Mouse (Mus musculus) heart, embryonic 13.5 days (tissue): Measurements from ENCODE around the gene Agap2. TPM values are rescaled to one million over a fixed set of nuclear protein-coding genes. Genes with fewer than 3 reads are reported as not detected.
"Not testable (repeated sequence)": the region's sequence is repeated elsewhere in the genome, so short reads cannot be mapped to it uniquely, and the experiment has no call there.

Experiments used
- ATAC-seq: fragments of 200-750 bp; cut with Nextera tagmentation; 2 replicates; pipeline ENCODE4 v1.8.0; 2017; ENCODE audit warnings: moderate TSS enrichment; ENCODE audit not compliant: insufficient number of reproducible peaks, low FRiP score, low TSS enrichment; ENCODE audit errors: extremely low read depth
- H3K27ac ChIP-seq: fragments of 300-500 bp; sonication (generic); replicated peaks from 2 replicates; pipeline ENCODE4 v1.5.1; 2015; ENCODE audit warnings: moderate library complexity, mild to moderate bottlenecking, inconsistent platforms
- H3K27me3 ChIP-seq: fragments of 300-500 bp; sonication (generic); replicated peaks from 2 replicates; pipeline ENCODE4 v1.6.1; 2015; ENCODE audit warnings: mild to moderate bottlenecking, inconsistent platforms
- H3K36me3 ChIP-seq: fragments of 300-500 bp; sonication (generic); 2 replicates; pipeline ENCODE4 v1.6.1; 2015; ENCODE audit warnings: mild to moderate bottlenecking, inconsistent platforms
- H3K4me1 ChIP-seq: fragments of 300-500 bp; sonication (generic); 2 replicates; pipeline ENCODE4 v1.6.1; 2015; ENCODE audit warnings: inconsistent platforms
- H3K4me2 ChIP-seq: fragments of 300-500 bp; sonication (generic); 2 replicates; pipeline ENCODE4 v1.6.1; 2015; ENCODE audit warnings: inconsistent platforms, mild to moderate bottlenecking, moderate library complexity
- H3K4me3 ChIP-seq: fragments of 300-500 bp; sonication (generic); 2 replicates; pipeline ENCODE4 v1.5.1; 2015; ENCODE audit warnings: moderate library complexity, mild to moderate bottlenecking, inconsistent platforms
- H3K9ac ChIP-seq: fragments of 300-500 bp; sonication (generic); 2 replicates; pipeline ENCODE4 v1.6.1; 2015; ENCODE audit warnings: inconsistent platforms, mild to moderate bottlenecking, moderate library complexity
- H3K9me3 ChIP-seq: fragments of 300-500 bp; sonication (generic); 2 replicates; pipeline ENCODE4 v1.6.1; 2016; ENCODE audit warnings: inconsistent platforms
- WGBS: fragments of 180-500 bp; shearing (Covaris S2); methylation state at CpG from one replicate; pipeline ENCODE4 v1.1.7; 2015; ENCODE audit warnings: mixed read lengths; 5-methylcytosine and 5-hydroxymethylcytosine counted together
- polyA plus RNA-seq: library from polyadenylated mRNA; unstranded; fragments of >200 nt; fragmentation: Nextera tagmentation; extraction: Ambion mirVana; gene quantifications from 2 replicates; pipeline ENCODE4 v1.2.1, GENCODE M21; 2015

Agap2 gene
- polyA plus RNA-seq, 1 experiment from 2014 or later, result not detected

- no peaks in the 10 kb centered on the region for H3K36me3 ChIP-seq
- no peak overlapping the region for H3K4me2 ChIP-seq
- H3K9me3 ChIP-seq, result no peaks in the 10 kb centered on the region
- H3K4me1 ChIP-seq, result peaks cover 13% of the 10 kb centered on the region
- no peak overlapping the region for H3K4me3 ChIP-seq
- H3K9ac ChIP-seq, result no peak overlapping the region
- 69% methylated on average over 9 of the region's 9 CpGs for WGBS
- no peak overlapping the region for H3K27ac ChIP-seq
- H3K27me3 ChIP-seq, result no peaks in the 10 kb centered on the region
- ATAC-seq, result no peak
Observed at GRCm38 (mm10) chr10:127125210-127126001, 50.3 kb downstream of the Agap2 start.

DNA sequence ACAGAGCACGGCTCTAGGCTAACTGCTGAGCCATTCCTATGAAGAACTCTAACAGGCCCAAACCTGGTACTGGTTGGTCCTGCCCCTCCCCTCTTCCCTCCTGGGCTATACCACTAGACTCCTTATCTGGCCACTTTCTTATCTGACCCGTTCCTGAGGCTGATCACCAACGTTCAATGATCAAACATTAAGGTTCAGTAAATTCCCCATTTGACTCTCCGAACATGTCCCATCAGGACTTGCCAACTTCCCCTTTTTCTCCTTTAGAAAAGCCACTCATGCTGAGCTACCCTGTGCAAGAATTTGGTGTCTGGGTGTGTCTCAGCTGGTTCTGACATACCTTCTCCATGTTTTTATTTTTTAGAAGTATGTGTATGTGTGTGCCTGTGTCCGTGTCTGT lies 51.5 kb downstream of the Agap2 start:
- no peak for ATAC-seq
- no peak overlapping the region for H3K4me3 ChIP-seq
- H3K4me1 ChIP-seq, result peaks cover 10% of the 10 kb centered on the region
- H3K9ac ChIP-seq, result no peak overlapping the region
- H3K9me3 ChIP-seq, result no peaks in the 10 kb centered on the region
- 0 out of 2 replicates have a peak, but pooled peaks cover 4% of the 10 kb centered on the region for H3K27me3 ChIP-seq
- no peak overlapping the region for H3K4me2 ChIP-seq
- no peak overlapping the region for H3K27ac ChIP-seq
- no peaks in the 10 kb centered on the region for H3K36me3 ChIP-seq
- 59% methylated on average over 5 of the region's 5 CpGs for WGBS

DNA sequence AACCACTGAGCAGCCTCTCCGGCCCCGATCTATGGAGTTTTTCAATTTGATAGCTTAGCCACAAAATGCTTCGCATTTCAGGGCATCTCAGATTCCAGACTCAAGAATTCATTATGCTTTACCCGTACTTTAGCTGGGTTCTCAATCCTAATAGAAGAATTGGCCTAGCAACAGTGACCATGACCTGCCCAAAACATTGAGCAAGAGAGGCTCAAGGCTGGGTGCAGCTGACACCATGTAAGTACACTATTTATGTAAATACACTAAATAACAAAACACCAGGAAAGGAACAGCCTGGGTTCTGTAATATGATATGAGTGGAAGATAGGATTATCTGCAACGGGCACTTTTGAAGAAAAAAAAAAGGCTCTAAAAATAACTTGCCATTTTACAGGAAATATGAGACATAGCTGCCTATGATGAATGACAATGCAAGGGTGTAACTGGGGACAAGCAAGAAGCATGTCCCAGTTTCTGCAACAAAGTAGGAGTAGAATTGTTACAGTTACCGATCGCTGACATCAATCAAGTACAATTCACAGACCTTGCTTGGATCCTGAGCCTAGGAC lies 52.7 kb downstream of the Agap2 start:
- Histone ChIP-seq H3K9ac (no peak overlapping the region), H3K4me3 (no peak overlapping the region), H3K36me3 (no peaks in the 10 kb centered on the region), H3K27ac (no peak overlapping the region), H3K27me3 (peaks cover 4% of the 10 kb centered on the region; the same call in 1 of the 2 replicates), H3K4me1 (peaks cover 6% of the 10 kb centered on the region), H3K9me3 (no peaks in the 10 kb centered on the region), H3K4me2 (no peak overlapping the region)
- WGBS, result 67% methylated on average over 7 of the region's 7 CpGs
- ATAC-seq, result no peak

GRCm38 (mm10) chr10:127129431-127129830 lies 54.3 kb downstream of the Agap2 start:
- Histone ChIP-seq H3K27ac (no peak overlapping the region), H3K36me3 (no peaks in the 10 kb centered on the region), H3K4me3 (no peak overlapping the region), H3K9me3 (no peaks in the 10 kb centered on the region), H3K9ac (no peak overlapping the region), H3K4me1 (no peaks in the 10 kb centered on the region), H3K27me3 (peaks cover 4% of the 10 kb centered on the region; the same call in 1 of the 2 replicates), H3K4me2 (no peak overlapping the region)
- ATAC-seq, result no peak
- 50% methylated on average over 4 of the region's 4 CpGs for WGBS

- Histone ChIP-seq H3K27me3 (peaks cover 4% of the 10 kb centered on the region; the same call in 1 of the 2 replicates), H3K36me3 (no peaks in the 10 kb centered on the region), H3K4me3 (no peak overlapping the region), H3K4me2 (no peak overlapping the region), H3K4me1 (no peaks in the 10 kb centered on the region), H3K27ac (no peak overlapping the region), H3K9me3 (no peaks in the 10 kb centered on the region), H3K9ac (no peak overlapping the region)
- no peak for ATAC-seq
- WGBS, result 48% methylated on average over 5 of the region's 5 CpGs
Observed at GRCm38 (mm10) chr10:127132469-127132868, 57.4 kb downstream of the Agap2 start.

GRCm38 (mm10) chr10:127134394-127135035 lies 59.4 kb downstream of the Agap2 start:
- 80% methylated on average over 3 of the region's 3 CpGs for WGBS
- H3K27ac ChIP-seq, H3K9ac ChIP-seq, H3K4me1 ChIP-seq, H3K4me3 ChIP-seq, H3K9me3 ChIP-seq, H3K4me2 ChIP-seq, H3K27me3 ChIP-seq, ATAC-seq, H3K36me3 ChIP-seq: not testable (repeated sequence)

DNA sequence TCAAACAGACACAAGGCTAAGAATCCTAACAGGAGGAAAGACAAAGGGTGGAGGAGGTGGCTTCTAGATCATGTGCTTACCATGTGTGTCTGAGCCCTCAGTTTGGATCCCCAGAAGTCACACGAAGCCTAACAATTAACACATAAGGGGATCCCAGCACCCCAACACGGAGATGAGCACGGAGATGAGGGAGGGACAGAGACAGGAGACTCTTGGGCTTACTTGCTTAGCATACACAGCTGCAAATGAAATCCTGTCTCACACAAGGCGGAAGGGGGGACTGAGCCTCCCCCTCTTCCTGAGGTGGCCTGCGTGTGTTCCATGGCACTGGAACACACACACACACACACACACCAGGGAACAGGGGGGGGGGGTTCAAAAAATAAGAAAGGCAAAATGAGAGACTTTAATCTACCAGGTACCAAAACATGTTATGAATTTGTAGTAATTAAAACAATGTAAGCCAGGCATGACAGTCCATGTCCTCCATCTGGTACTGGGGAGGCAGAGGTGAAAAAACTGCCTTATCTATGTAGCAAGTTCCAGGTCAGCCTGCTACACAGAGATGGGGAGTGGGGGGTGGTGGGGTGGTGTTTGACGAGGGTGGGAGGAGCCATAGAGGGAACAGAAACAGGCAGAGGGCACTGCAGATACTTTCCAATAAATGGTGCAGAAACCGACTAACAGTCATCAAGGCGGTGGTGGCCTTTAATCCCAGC lies 60.2 kb downstream of the Agap2 start:
- H3K4me1 ChIP-seq, result no peaks in the 10 kb centered on the region
- H3K27ac ChIP-seq, result no peak overlapping the region
- no peak overlapping the region for H3K4me2 ChIP-seq
- H3K27me3 ChIP-seq, result peaks cover 4% of the 10 kb centered on the region; the same call in 1 of the 2 replicates
- no peak overlapping the region for H3K9ac ChIP-seq
- no peak overlapping the region for H3K4me3 ChIP-seq
- no peak for ATAC-seq
- WGBS, result 31% methylated on average over 8 of the region's 8 CpGs
- H3K9me3 ChIP-seq, result no peaks in the 10 kb centered on the region
- no peaks in the 10 kb centered on the region for H3K36me3 ChIP-seq

DNA sequence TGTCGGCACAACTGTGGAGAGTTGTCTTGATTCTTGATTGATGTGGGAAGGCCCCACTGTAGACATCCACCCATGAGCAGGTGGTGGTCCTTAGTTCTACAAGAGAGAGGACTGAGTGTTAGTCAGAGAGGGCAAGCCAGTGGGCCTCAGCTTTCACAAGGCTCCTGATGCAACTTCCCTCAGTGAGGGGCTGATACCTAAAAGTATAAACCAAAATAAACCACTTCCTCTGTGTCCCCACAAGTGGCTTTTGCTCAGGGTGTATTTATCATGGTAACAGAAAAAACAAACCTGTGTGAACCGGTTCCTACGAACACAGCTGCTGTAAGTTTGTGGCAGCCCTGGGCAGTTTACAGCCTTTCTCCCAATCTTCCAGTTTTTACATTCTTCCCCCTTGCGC lies 61.4 kb downstream of the Agap2 start:
- H3K4me1 ChIP-seq, result no peaks in the 10 kb centered on the region
- H3K36me3 ChIP-seq, result no peaks in the 10 kb centered on the region
- 74% methylated on average over 4 of the region's 4 CpGs for WGBS
- H3K27ac ChIP-seq, result no peak overlapping the region
- H3K27me3 ChIP-seq, result no peaks in the 10 kb centered on the region; the same call in 1 of the 2 replicates
- ATAC-seq, result no peak
- no peak overlapping the region for H3K4me2 ChIP-seq
- no peaks in the 10 kb centered on the region for H3K9me3 ChIP-seq
- H3K4me3 ChIP-seq, result no peak overlapping the region
- no peak overlapping the region for H3K9ac ChIP-seq

GRCm38 (mm10) chr10:127137896-127138295 lies 62.8 kb downstream of the Agap2 start:
- 69% methylated on average over 3 of the region's 3 CpGs for WGBS
- Histone ChIP-seq H3K27me3 (no peaks in the 10 kb centered on the region; the same call in 1 of the 2 replicates), H3K27ac (no peak overlapping the region), H3K4me1 (no peaks in the 10 kb centered on the region), H3K4me3 (no peak overlapping the region), H3K9me3 (0 out of 2 replicates have a peak, but pooled peaks cover 4% of the 10 kb centered on the region), H3K4me2 (no peak overlapping the region), H3K36me3 (no peaks in the 10 kb centered on the region), H3K9ac (no peak overlapping the region)
- ATAC-seq, result no peak

DNA sequence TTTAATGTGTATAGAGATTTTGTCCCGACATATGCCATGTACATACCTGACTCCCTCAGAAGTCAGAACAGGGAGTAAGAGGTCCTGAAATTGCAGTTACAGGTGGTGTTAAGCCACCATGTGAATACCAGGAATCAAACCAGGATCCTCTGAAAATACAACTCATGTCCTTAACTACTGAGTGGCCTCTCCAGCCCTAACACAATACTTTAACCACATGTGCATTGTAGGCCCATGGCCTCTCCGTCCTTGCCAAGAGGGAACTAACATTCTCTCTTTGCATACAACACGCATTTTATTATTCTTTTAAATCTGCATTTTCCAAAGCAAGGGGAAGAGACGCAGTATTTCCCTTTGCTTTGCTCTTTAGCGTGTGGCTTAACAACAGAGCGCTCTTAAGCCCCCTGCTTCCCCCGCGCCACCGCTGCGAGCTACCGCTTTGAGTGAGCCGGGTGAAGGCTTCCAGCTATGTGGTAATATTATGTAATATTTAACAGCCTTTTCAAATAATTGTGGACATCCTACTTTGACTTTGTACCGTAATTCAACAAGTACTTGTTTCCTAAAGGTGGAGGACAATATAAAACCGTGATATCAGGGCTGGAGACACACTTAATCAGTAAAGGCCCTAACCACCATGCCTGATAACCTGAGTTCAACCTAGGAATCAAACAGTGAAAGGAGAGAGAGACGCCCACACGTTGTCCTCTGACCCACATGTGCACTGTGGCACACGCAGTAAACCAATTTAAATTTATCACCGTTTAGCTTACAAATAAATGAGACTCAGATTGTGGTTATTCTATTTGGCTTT lies 63.5 kb downstream of the Agap2 start:
- Histone ChIP-seq H3K27me3 (no peaks in the 10 kb centered on the region), H3K4me1 (no peaks in the 10 kb centered on the region), H3K4me2 (no peak overlapping the region), H3K36me3 (no peaks in the 10 kb centered on the region), H3K27ac (no peak overlapping the region), H3K4me3 (no peak overlapping the region), H3K9me3 (0 out of 2 replicates have a peak, but pooled peaks cover 4% of the 10 kb centered on the region), H3K9ac (no peak overlapping the region)
- ATAC-seq, result no peak
- WGBS, result 88% methylated on average over 18 of the region's 18 CpGs
